Mouse (Mus musculus) layer of hippocampus, adult 9-10 months (tissue): Measurements from ENCODE around the gene Gvin1.
"Not testable (repeated sequence)": the region's sequence is repeated elsewhere in the genome, so short reads cannot be mapped to it uniquely, and the experiment has no call there.

Experiments
- DNase-seq: peaks from one replicate; pipeline ENCODE4 v3.0.0; 2022; ENCODE audit warnings: low spot score

Gene Gvin1

GRCm38 (mm10) chr7:106215177-106215576 lies at the start of gene Gvin1:
Gene Gvin1 (minus strand): TSS chr7:106215326.
- not testable (repeated sequence) for DNase-seq

- DNase-seq, result no peak
Observed at GRCm38 (mm10) chr7:106251844-106252517, 36.9 kb upstream of the Gvin1 start.

GRCm38 (mm10) chr7:106248922-106249321 lies 33.8 kb upstream of the Gvin1 start:
- DNase-seq, result no peak

GRCm38 (mm10) chr7:106248245-106248644 lies 33.1 kb upstream of the Gvin1 start:
- DNase-seq, result no peak

GRCm38 (mm10) chr7:106245601-106246000 lies 30.5 kb upstream of the Gvin1 start:
- no peak for DNase-seq

GRCm38 (mm10) chr7:106240484-106241275 lies 25.6 kb upstream of the Gvin1 start:
- DNase-seq, result not testable (repeated sequence)

- DNase-seq, result no peak
Observed at GRCm38 (mm10) chr7:106237192-106237465, 22.0 kb upstream of the Gvin1 start.

- no peak for DNase-seq
Observed at GRCm38 (mm10) chr7:106236327-106237191, 21.4 kb upstream of the Gvin1 start.

- DNase-seq, result no peak
Observed at GRCm38 (mm10) chr7:106235596-106235995, 20.5 kb upstream of the Gvin1 start.

- not testable (repeated sequence) for DNase-seq
Observed at GRCm38 (mm10) chr7:106215910-106216309, 784 bp upstream of the Gvin1 start.

- DNase-seq, result not testable (repeated sequence)
Observed at GRCm38 (mm10) chr7:106213770-106214169, 1.4 kb downstream of the Gvin1 start.

GRCm38 (mm10) chr7:106206630-106207029 lies 8.5 kb downstream of the Gvin1 start:
- DNase-seq, result not testable (repeated sequence)

GRCm38 (mm10) chr7:106177065-106177464 lies 38.1 kb downstream of the Gvin1 start:
- not testable (repeated sequence) for DNase-seq

- DNase-seq, result not testable (repeated sequence)
Observed at GRCm38 (mm10) chr7:106145013-106145754, 69.9 kb downstream of the Gvin1 start.

- DNase-seq, result not testable (repeated sequence)
Observed at GRCm38 (mm10) chr7:106141128-106141895, 73.8 kb downstream of the Gvin1 start.

- not testable (repeated sequence) for DNase-seq
Observed at GRCm38 (mm10) chr7:106117090-106117948, 97.8 kb downstream of the Gvin1 start.
